Mouse (Mus musculus): Measurements from ENCODE around the gene Ltb4r1. TPM values are rescaled to one million over a fixed set of nuclear protein-coding genes. Genes with fewer than 3 reads are reported as not detected.
"Not testable (repeated sequence)": the region's sequence is repeated elsewhere in the genome, so short reads cannot be mapped to it uniquely, and the experiment has no call there.

Gene Ltb4r1
- polyA plus RNA-seq, 1 experiment, result 6.5 TPM

GRCm38 (mm10) chr14:55743711-55744110, 22.1 kb upstream of the Ltb4r1 start:
- TF ChIP-seq POLR2A (IDR thresholded peaks at IDR 0.05; ENCODE audit: borderline replicate concordance, extremely low read depth, low read depth, low read length) (no peak), CTCF (IDR thresholded peaks at IDR 0.05; ENCODE audit: insufficient read depth, low read length) (peak; percentile 98)
- peak overlapping the region; percentile 1 for H3K4me3 ChIP-seq (replicated peaks; ENCODE audit: extremely low read depth, low read depth, low read length)
- WGBS, result 17% methylated on average over 10 of the region's 10 CpGs
- DNase-seq, result peak; percentile 90
- peaks cover 11% of the 10 kb centered on the region for H3K4me1 ChIP-seq (ENCODE audit: control insufficient read depth, insufficient read depth, low read length)

- DNase-seq, result peak; percentile 82
- 1% methylated on average over 48 of the region's 48 CpGs for WGBS
- TF ChIP-seq POLR2A (IDR thresholded peaks at IDR 0.05; ENCODE audit: borderline replicate concordance, extremely low read depth, low read depth, low read length) (peak; percentile 72; the same call in 1 of the 2 replicates), CTCF (IDR thresholded peaks at IDR 0.05; ENCODE audit: insufficient read depth, low read length) (no peak)
- peaks cover 11% of the 10 kb centered on the region for H3K4me1 ChIP-seq (ENCODE audit: control insufficient read depth, insufficient read depth, low read length)
- H3K4me3 ChIP-seq (replicated peaks; ENCODE audit: extremely low read depth, low read depth, low read length), result peak within 1 kb of the TSS; percentile 86
Observed at GRCm38 (mm10) chr14:55745180-55745860, 20.4 kb upstream of the Ltb4r1 start, which contains the start of the genes Dhrs1 and Nop9. Dhrs1 (minus strand) TSS chr14:55745690. Nop9 (plus strand) TSS chr14:55745693.

- DNase-seq, result no peak
- Histone ChIP-seq H3K4me3 (replicated peaks; ENCODE audit: extremely low read depth, low read depth, low read length) (peak overlapping the region; percentile 86), H3K4me1 (ENCODE audit: control insufficient read depth, insufficient read depth, low read length) (peaks cover 11% of the 10 kb centered on the region)
- TF ChIP-seq POLR2A (IDR thresholded peaks at IDR 0.05; ENCODE audit: borderline replicate concordance, extremely low read depth, low read depth, low read length) (no peak), CTCF (IDR thresholded peaks at IDR 0.05; ENCODE audit: insufficient read depth, low read length) (no peak)
- WGBS, result 0% methylated on average over 31 of the region's 31 CpGs
Observed at GRCm38 (mm10) chr14:55745861-55746237, 19.9 kb upstream of the Ltb4r1 start.

- Histone ChIP-seq H3K4me1 (ENCODE audit: control insufficient read depth, insufficient read depth, low read length) (peaks cover 11% of the 10 kb centered on the region), H3K4me3 (replicated peaks; ENCODE audit: extremely low read depth, low read depth, low read length) (no peak overlapping the region)
- no peak for DNase-seq
- TF ChIP-seq POLR2A (IDR thresholded peaks at IDR 0.05; ENCODE audit: borderline replicate concordance, extremely low read depth, low read depth, low read length) (no peak), CTCF (IDR thresholded peaks at IDR 0.05; ENCODE audit: insufficient read depth, low read length) (no peak)
- 90% methylated on average over 10 of the region's 10 CpGs for WGBS
Observed at GRCm38 (mm10) chr14:55747051-55747847, 18.5 kb upstream of the Ltb4r1 start.

- Histone ChIP-seq H3K4me3 (replicated peaks; ENCODE audit: extremely low read depth, low read depth, low read length) (no peak overlapping the region), H3K4me1 (ENCODE audit: control insufficient read depth, insufficient read depth, low read length) (peaks cover 4% of the 10 kb centered on the region; the same call in 1 of the 2 replicates)
- 47% methylated on average over 6 of the region's 6 CpGs for WGBS
- no peak for DNase-seq
- no peak for TF ChIP-seq CTCF (IDR thresholded peaks at IDR 0.05; ENCODE audit: insufficient read depth, low read length)
- no peak for TF ChIP-seq POLR2A (IDR thresholded peaks at IDR 0.05; ENCODE audit: borderline replicate concordance, extremely low read depth, low read depth, low read length)
Observed at GRCm38 (mm10) chr14:55757566-55757965, 8.2 kb upstream of the Ltb4r1 start.

- WGBS, result 14% methylated on average over 8 of the region's 8 CpGs
- DNase-seq, result no peak
- peaks cover 7% of the 10 kb centered on the region; the same call in 1 of the 2 replicates for H3K4me1 ChIP-seq (ENCODE audit: control insufficient read depth, insufficient read depth, low read length)
- H3K4me3 ChIP-seq (replicated peaks; ENCODE audit: extremely low read depth, low read depth, low read length), result no peak within 1 kb of the TSS
- TF ChIP-seq CTCF (IDR thresholded peaks at IDR 0.05; ENCODE audit: insufficient read depth, low read length), result peak; percentile 56
- TF ChIP-seq POLR2A (IDR thresholded peaks at IDR 0.05; ENCODE audit: borderline replicate concordance, extremely low read depth, low read depth, low read length), result no peak
Observed at GRCm38 (mm10) chr14:55758363-55758784, 7.4 kb upstream of the Ltb4r1 start, which contains the start of gene Cideb. Cideb (minus strand) TSS chr14:55758458.

- DNase-seq, result peak; percentile 88
- H3K4me1 ChIP-seq (ENCODE audit: control insufficient read depth, insufficient read depth, low read length); H3K4me3 ChIP-seq (replicated peaks; ENCODE audit: extremely low read depth, low read depth, low read length): not testable (repeated sequence)
- WGBS, result 0% methylated on average over 6 of the region's 6 CpGs
- TF ChIP-seq CTCF (IDR thresholded peaks at IDR 0.05; ENCODE audit: insufficient read depth, low read length), result peak; percentile 66
Observed at GRCm38 (mm10) chr14:55760156-55760555, 5.6 kb upstream of the Ltb4r1 start.

GRCm38 (mm10) chr14:55761163-55761562, 4.6 kb upstream of the Ltb4r1 start, which contains the start of gene Ltb4r2:
Ltb4r2 (plus strand) TSS chr14:55761428.
- WGBS, result 89% methylated on average over 6 of the region's 6 CpGs
- DNase-seq, result no peak
- H3K4me3 ChIP-seq (replicated peaks; ENCODE audit: extremely low read depth, low read depth, low read length), result peak within 1 kb of the TSS; percentile 55
- TF ChIP-seq CTCF (IDR thresholded peaks at IDR 0.05; ENCODE audit: insufficient read depth, low read length), result no peak
- TF ChIP-seq POLR2A (IDR thresholded peaks at IDR 0.05; ENCODE audit: borderline replicate concordance, extremely low read depth, low read depth, low read length), result no peak
- H3K4me1 ChIP-seq (ENCODE audit: control insufficient read depth, insufficient read depth, low read length), result peaks cover 7% of the 10 kb centered on the region; the same call in 1 of the 2 replicates

- TF ChIP-seq CTCF (IDR thresholded peaks at IDR 0.05; ENCODE audit: insufficient read depth, low read length), result no peak
- no peak for TF ChIP-seq POLR2A (IDR thresholded peaks at IDR 0.05; ENCODE audit: borderline replicate concordance, extremely low read depth, low read depth, low read length)
- WGBS, result 2% methylated on average over 77 of the region's 77 CpGs
- peak; percentile 60 for DNase-seq
- Histone ChIP-seq H3K4me1 (ENCODE audit: control insufficient read depth, insufficient read depth, low read length) (peaks cover 7% of the 10 kb centered on the region; the same call in 1 of the 2 replicates), H3K4me3 (replicated peaks; ENCODE audit: extremely low read depth, low read depth, low read length) (peak overlapping the region; percentile 55)
Observed at GRCm38 (mm10) chr14:55762001-55762821, 3.6 kb upstream of the Ltb4r1 start.

All from lung, adult 2 months (tissue).